Mouse (Mus musculus): Measurements from ENCODE around the gene Brca1. TPM values are rescaled to one million over a fixed set of nuclear protein-coding genes. Genes with fewer than 3 reads are reported as not detected.
A peak's percentile ranks its signal among the peaks of the same experiment; 100 is the strongest.
"Not testable (repeated sequence)": the region's sequence is repeated elsewhere in the genome, so short reads cannot be mapped to it uniquely, and the experiment has no call there.

Gene Brca1
- polyA plus RNA-seq, 1 experiment from 2014 or later: 9.4 TPM

DNA sequence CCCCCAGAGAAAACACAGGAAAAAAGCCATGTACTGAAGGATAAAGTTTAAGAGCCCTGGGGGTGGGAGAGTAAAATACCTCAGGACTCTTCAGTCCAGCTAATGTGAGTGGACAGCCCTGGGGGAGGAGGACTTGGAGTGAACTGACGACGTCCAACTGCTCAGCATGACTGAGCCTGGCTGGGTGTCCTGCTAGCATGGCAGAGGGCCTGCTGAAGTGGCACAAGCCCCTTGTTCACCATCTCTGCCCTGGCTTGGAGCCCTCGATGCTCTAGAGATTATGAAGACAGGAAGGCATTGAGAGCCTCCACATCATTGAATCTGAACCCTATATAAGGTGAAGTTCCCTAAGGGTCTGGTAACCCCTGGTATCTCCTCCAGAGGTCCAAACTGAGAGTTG, 79.8 kb downstream of the Brca1 start:
- ATAC-seq (no peak), DNase-seq (ENCODE audit: low read depth, low spot score) (no peak)
- ChIA-PET CTCF (no interaction called here), POLR2A (interaction anchor here (0.6 kb wide), 1 partner anchor 81 kb away, joined by 3 read pairs; no protein-coding TSS in a partner anchor)
- in situ Hi-C loops (cut with MboI; ENCODE audit: low pct_unique_long_range_greater_than_20kb): no loop called here
- no peaks in the 10 kb centered on the region for H3K27me3 ChIP-seq
- TF ChIP-seq CTCF (IDR thresholded peaks at IDR 0.05): no peak

DNA sequence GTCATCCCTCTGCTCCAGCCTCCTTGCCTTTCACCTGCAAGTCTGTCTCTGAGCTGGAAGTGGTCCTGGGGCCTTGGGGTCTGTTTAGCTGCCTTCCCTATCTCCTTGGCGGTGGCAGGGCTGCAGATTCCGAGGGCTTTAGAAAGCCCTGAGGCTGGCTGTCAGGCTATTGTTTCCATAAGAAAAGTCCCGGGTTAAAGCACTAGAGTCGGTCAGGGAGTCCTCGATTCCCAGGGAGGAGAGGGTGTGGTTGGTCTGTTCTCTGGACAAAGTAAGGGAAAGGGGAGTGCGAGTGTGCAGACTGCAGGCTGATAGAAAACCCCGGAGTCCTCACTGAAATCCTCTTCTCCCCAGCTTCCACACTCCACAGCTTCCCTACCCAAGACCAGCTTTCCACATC, 81.5 kb downstream of the Brca1 start:
- no peak for TF ChIP-seq CTCF (IDR thresholded peaks at IDR 0.05)
- POLR2A ChIA-PET: interaction anchor here (0.8 kb wide), 1 partner anchor 14 kb away, joined by 3 read pairs; no protein-coding TSS in a partner anchor
- in situ Hi-C loops (cut with MboI; ENCODE audit: low pct_unique_long_range_greater_than_20kb): no loop called here
- no peak for ATAC-seq
- H3K27me3 ChIP-seq: no peaks in the 10 kb centered on the region
- CTCF ChIA-PET: no interaction called here
- DNase-seq (ENCODE audit: low read depth, low spot score): no peak

DNA sequence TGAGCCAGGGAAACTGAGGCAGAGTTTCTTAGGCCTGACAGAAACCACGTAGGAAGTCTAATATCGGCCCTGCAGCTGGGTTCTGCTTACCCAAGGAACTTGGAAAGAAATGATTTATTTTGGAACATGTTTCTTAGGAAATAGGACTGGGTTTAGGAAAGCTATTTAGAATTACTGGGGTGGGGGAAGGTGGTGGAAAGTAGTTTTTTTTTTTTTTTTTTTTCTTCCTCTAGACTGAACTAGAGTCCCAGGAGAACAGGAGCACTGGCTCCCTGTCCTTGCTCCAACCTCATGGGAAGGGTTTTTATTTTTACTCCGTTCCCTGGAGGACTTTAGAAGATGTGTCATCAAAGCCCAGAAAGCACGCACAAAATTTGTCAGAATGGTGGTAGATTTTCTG, 82.6 kb downstream of the Brca1 start:
- DNase-seq (ENCODE audit: low read depth, low spot score) (no peak), ATAC-seq (no peak)
- TF ChIP-seq CTCF (IDR thresholded peaks at IDR 0.05): no peak
- CTCF ChIA-PET: interaction anchor here (1.3 kb wide), 1 partner anchor 47 kb away, joined by 3 read pairs; no protein-coding TSS in a partner anchor
- H3K27me3 ChIP-seq: no peaks in the 10 kb centered on the region
- POLR2A ChIA-PET: interaction anchor here (0.6 to 0.9 kb wide), 3 partner anchors 9 to 124 kb away, joined by 3 to 4 read pairs (median 3); no protein-coding TSS in a partner anchor
- in situ Hi-C loops (cut with MboI; ENCODE audit: low pct_unique_long_range_greater_than_20kb): loop anchor here (5.0 kb wide), 1 partner anchor 93 kb away; no protein-coding TSS in a partner anchor

DNA sequence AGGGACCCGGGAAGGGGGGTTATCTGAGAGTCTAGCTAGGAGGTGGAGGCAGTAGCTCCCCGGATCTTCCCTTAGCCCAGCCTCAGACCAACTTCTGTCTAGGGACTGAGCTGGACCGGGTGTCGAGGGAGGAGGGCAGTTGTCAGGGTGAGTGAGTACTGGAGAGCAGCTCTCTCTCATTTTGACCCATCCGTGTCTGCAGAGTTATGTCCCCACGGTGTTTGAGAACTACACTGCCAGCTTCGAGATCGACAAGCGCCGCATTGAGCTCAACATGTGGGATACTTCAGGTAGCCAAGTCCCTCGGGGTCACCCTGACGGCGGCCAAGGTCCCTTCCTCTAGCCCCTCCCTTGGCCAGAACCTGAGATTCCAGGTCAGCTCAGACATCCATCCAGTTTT, 83.0 kb downstream of the Brca1 start:
- CTCF ChIA-PET: interaction anchor here (1.3 kb wide), 1 partner anchor 47 kb away, joined by 3 read pairs; no protein-coding TSS in a partner anchor
- POLR2A ChIA-PET: interaction anchor here (0.6 to 0.9 kb wide), 3 partner anchors 9 to 125 kb away, joined by 3 to 4 read pairs (median 3); no protein-coding TSS in a partner anchor
- TF ChIP-seq CTCF (IDR thresholded peaks at IDR 0.05): no peak
- DNase-seq (ENCODE audit: low read depth, low spot score): no peak
- in situ Hi-C loops (cut with MboI; ENCODE audit: low pct_unique_long_range_greater_than_20kb): loop anchor here (5.0 kb wide), 1 partner anchor 94 kb away; no protein-coding TSS in a partner anchor
- no peak for ATAC-seq
- no peaks in the 10 kb centered on the region for H3K27me3 ChIP-seq

DNA sequence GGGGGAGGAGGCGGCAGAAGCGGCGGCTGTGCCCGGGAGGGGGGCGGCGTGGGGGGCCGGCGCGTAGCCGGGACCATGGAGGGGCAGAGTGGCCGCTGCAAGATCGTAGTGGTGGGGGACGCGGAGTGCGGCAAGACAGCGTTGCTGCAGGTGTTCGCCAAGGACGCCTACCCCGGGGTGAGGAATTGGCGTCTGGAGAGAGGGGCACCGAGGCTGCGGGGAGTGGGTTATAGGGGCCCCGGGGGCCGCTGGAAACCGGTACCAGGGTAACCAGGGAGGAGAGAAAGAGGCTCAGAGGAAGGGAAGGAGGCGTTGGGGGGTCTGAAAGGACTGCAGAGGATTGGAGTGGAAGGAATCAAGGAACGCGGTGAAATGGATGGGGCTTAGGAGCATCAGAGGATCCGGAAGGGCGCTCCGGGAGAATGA, 83.5 kb downstream of the Brca1 start:
- TF ChIP-seq CTCF (IDR thresholded peaks at IDR 0.05): no peak
- in situ Hi-C loops (cut with MboI; ENCODE audit: low pct_unique_long_range_greater_than_20kb): loop anchor here (5.0 kb wide), 1 partner anchor 94 kb away; no protein-coding TSS in a partner anchor
- no peak for ATAC-seq
- H3K27me3 ChIP-seq: no peaks in the 10 kb centered on the region
- no peak for DNase-seq (ENCODE audit: low read depth, low spot score)
- ChIA-PET POLR2A (interaction anchor here (0.6 to 1.6 kb wide), 5 partner anchors 10 to 134 kb away, joined by 3 to 5 read pairs (median 4); no protein-coding TSS in a partner anchor), CTCF (interaction anchor here (1.3 to 1.8 kb wide), 2 partner anchors 48 to 94 kb away, joined by 3 to 10 read pairs; no protein-coding TSS in a partner anchor)

DNA sequence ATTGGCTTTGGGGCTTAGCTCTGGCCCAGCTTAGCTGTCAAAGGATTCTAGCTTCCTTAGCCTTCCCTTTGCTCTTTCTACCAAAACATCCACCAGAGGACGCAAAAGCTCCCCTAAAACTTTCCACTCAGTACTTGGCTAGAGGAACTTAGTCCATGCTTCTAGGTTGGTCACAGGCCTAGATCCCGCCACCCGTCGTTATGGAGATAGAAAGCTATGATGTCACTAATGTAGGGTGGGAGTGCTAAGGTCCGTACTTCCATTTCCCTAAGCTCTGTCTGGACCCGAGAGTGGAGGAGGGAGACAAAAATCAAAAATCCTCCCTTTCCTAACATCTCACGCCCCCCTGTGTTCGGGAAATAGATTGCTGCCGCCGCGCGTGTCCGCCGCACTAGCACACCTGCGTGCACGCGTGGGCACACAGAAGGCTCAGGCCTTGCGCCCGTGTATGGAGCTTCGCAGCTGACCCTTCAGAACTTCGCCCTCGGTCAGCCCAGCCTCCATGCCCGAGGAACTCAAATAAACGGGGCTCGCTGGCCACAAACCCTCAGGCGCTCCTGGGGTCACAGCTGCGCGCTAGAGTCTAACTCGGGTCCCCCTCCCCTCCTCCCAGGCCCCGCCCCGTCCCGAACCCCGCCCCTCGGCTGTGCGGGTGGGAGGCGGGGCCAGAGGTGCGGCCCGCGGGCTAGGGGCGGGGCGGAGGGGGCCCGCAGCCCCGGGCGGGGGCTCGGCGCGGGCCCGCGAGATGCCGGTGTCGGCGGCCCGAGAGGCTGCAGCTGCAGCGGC, 84.1 kb downstream of the Brca1 start:
- no peak for TF ChIP-seq CTCF (IDR thresholded peaks at IDR 0.05)
- ChIA-PET CTCF (interaction anchor here (1.0 to 1.8 kb wide), 10 partner anchors 13 to 99 kb away, joined by 3 to 10 read pairs (median 3); no protein-coding TSS in a partner anchor), POLR2A (interaction anchor here (0.6 to 1.6 kb wide), 4 partner anchors 50 to 134 kb away, joined by 3 to 5 read pairs (median 4); partner anchors contain the start of gene Aarsd1)
- ATAC-seq: peak; percentile 58
- in situ Hi-C loops (cut with MboI; ENCODE audit: low pct_unique_long_range_greater_than_20kb): loop anchor here (5.0 kb wide), 1 partner anchor 95 kb away; no protein-coding TSS in a partner anchor
- no peaks in the 10 kb centered on the region for H3K27me3 ChIP-seq
- no peak for DNase-seq (ENCODE audit: low read depth, low spot score)

DNA sequence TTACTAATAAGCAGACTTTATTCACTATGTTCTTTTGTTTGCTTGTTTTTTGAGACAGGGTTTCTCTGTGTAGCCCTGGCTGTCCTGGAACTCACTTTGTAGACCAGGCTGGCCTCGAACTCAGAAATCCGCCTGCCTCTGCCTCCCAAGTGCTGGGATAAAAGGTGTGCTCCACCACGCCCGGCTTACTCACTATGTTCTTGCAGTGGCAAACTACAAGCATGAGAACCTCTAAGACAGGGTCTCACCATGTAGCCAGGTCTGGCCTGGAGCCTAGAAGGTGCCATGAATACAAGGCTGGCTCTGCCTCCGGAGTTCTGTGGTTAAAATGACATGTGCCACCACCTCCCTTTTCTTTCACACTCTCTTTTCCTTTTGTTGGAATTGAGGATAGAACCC, 85.2 kb downstream of the Brca1 start:
- DNase-seq (ENCODE audit: low read depth, low spot score); H3K27me3 ChIP-seq; ATAC-seq: not testable (repeated sequence)
- in situ Hi-C loops (cut with MboI; ENCODE audit: low pct_unique_long_range_greater_than_20kb): loop anchor here (5.0 kb wide), 1 partner anchor 96 kb away; no protein-coding TSS in a partner anchor
- CTCF ChIA-PET: interaction anchor here (1.1 to 1.8 kb wide), 4 partner anchors 48 to 96 kb away, joined by 3 to 10 read pairs (median 4); no protein-coding TSS in a partner anchor
- POLR2A ChIA-PET: interaction anchor here (1.2 to 2.5 kb wide), 3 partner anchors 17 to 87 kb away, joined by 3 to 8 read pairs (median 4); no protein-coding TSS in a partner anchor

DNA sequence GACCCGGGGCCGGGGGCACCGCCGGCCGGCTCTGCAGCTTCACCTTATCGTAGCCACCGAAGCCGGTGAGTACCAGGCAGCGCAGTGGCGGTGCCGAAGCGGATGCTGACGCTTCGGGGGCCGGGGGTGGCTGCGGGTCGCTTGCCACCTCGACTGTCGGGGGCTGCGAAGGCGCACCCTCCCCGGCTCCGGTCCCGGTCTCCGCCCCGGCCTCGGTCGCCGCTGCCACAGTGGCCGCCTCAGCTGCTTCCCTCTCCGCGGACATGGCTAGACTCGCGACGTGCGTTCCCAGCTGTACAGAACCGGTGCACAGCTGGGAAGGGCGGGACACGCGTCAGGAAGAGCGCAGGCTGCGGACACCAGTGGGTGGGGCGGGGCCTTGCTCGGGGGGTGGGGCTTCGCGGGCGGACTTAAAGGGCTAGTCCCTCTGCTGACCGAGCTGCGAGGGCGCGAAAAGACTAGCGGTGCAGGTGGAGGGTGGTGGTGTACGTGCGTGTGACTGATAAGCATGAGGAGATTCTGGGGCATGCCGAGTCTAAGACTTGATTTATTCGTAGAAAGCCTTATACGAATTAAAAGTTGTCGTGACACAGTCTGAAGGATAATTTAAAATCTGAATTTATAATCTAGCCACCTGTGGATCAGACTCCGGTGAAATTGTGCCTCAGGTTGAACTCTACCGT, 85.7 kb downstream of the Brca1 start, which contains the start of gene Vat1:
Vat1 (minus strand) TSS at position 362 of the 683 bp plus-strand sequence.
- H3K27me3 ChIP-seq: no peaks in the 10 kb centered on the region
- DNase-seq (ENCODE audit: low read depth, low spot score) (no peak), ATAC-seq (peak; percentile 22)
- ChIA-PET POLR2A (interaction anchor here (1.2 to 2.5 kb wide), 3 partner anchors 11 to 53 kb away, joined by 3 to 8 read pairs (median 6); no protein-coding TSS in a partner anchor), CTCF (interaction anchor here (1.2 kb wide), 2 partner anchors 50 to 89 kb away, joined by 3 to 4 read pairs; no protein-coding TSS in a partner anchor)
- no peak for TF ChIP-seq CTCF (IDR thresholded peaks at IDR 0.05)
- in situ Hi-C loops (cut with MboI; ENCODE audit: low pct_unique_long_range_greater_than_20kb): loop anchor here (5.0 kb wide), 1 partner anchor 96 kb away; no protein-coding TSS in a partner anchor

DNA sequence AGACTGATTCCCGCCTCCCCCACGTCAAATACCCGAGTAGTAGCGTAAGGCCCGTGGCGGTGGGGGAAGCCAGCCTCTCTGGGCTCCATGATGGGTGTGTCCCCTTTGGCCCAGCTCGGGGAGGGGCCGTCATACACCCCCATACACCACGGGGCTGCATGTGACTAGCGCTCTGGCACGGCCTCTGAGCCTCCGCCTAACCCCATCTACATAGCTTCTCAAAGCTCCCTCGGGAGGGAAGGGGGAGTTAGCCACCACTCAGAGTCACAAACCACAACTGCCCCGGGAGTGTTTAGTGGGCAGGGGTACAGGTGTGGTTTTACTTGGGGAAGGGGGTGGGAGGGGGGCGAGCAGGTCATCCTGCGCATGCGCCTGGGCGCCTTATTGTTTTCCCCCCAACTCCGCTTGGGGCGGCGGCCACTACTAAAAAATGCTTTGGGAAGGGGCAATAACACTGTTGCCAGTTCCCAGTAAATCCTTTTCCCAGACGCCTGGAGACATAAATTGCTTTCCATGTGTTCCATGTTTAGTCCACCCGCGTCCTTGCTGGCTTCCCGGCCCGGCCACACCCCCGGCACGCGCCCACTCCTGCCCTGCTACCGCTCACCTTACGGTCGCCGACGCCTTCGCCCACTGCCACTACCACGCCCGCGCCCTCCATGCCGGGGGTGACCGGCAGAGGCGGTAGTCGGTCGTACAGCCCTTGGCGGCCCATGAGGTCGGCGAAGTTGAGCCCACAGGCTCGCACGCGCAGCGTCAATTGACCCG, 86.5 kb downstream of the Brca1 start:
- TF ChIP-seq CTCF (IDR thresholded peaks at IDR 0.05): no peak
- ATAC-seq: peak; percentile 23
- ChIA-PET POLR2A (interaction anchor here (0.7 to 2.5 kb wide), 4 partner anchors 11 to 142 kb away, joined by 3 to 8 read pairs (median 4); partner anchors contain the start of gene Ifi35), CTCF (interaction anchor here (1.2 kb wide), 1 partner anchor 106 kb away, joined by 3 read pairs; no protein-coding TSS in a partner anchor)
- H3K27me3 ChIP-seq: no peaks in the 10 kb centered on the region
- no peak for DNase-seq (ENCODE audit: low read depth, low spot score)
- in situ Hi-C loops (cut with MboI; ENCODE audit: low pct_unique_long_range_greater_than_20kb): loop anchor here (5.0 kb wide), 1 partner anchor 97 kb away; no protein-coding TSS in a partner anchor
